Mouse (Mus musculus): ENCODE measurements around the gene Tomm6.

DNA sequence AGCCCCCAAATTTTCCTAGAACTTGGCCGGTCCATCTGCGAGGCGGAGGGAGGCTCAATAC is 6.1 kb upstream of the Tomm6 start, which contains the start of gene Gm21981:
- TF ChIP-seq POLR2A (IDR thresholded peaks at IDR 0.05; ENCODE audit: borderline replicate concordance, extremely low read depth, low read depth, low read length) (no peak), CTCF (IDR thresholded peaks at IDR 0.05; ENCODE audit: insufficient read depth, low read length) (no peak)
